Mouse (Mus musculus) forebrain, embryonic 16.5 days (tissue): Measurements from ENCODE around the gene Calhm1. TPM values are rescaled to one million over a fixed set of nuclear protein-coding genes. Genes with fewer than 3 reads are reported as not detected.

ENCODE experiments used
- ATAC-seq: fragments of 200-750 bp; cut with Nextera tagmentation; 2 replicates; pipeline ENCODE4 v1.8.0; 2017; ENCODE audit warnings: mild to moderate bottlenecking, moderate library complexity
- H3K27ac ChIP-seq: fragments of 300-500 bp; sonication (generic); 2 replicates; pipeline ENCODE4 v1.5.1; 2014; ENCODE audit warnings: low read length, control low read depth
- H3K27me3 ChIP-seq: fragments of 300-500 bp; sonication (generic); replicated peaks from 2 replicates; pipeline ENCODE4 v1.6.1; 2014; ENCODE audit warnings: low read length; ENCODE audit not compliant: control insufficient read depth, insufficient read depth
- H3K36me3 ChIP-seq: fragments of 300-500 bp; sonication (generic); 2 replicates; pipeline ENCODE4 v1.6.1; 2014; ENCODE audit not compliant: control insufficient read depth, insufficient read depth
- H3K4me1 ChIP-seq: fragments of 300-500 bp; sonication (generic); replicated peaks from 2 replicates; pipeline ENCODE4 v1.6.1; 2014; ENCODE audit warnings: low read length; ENCODE audit not compliant: control insufficient read depth, insufficient read depth
- H3K4me2 ChIP-seq: fragments of 300-500 bp; sonication (generic); 2 replicates; pipeline ENCODE4 v1.6.1; 2014; ENCODE audit warnings: mild to moderate bottlenecking, low read length, control low read depth
- H3K4me3 ChIP-seq: fragments of 300-500 bp; sonication (generic); replicated peaks from 2 replicates; pipeline ENCODE4 v1.5.1; 2014; ENCODE audit warnings: mild to moderate bottlenecking, low read length, control low read depth
- H3K9ac ChIP-seq: fragments of 300-500 bp; sonication (generic); replicated peaks from 2 replicates; pipeline ENCODE4 v1.6.1; 2014; ENCODE audit warnings: low read depth, low read length, control low read depth
- H3K9me3 ChIP-seq: fragments of 300-500 bp; sonication (generic); 2 replicates; pipeline ENCODE4 v1.6.1; 2016; ENCODE audit warnings: low read length; ENCODE audit not compliant: control insufficient read depth
- WGBS: fragments of 180-500 bp; shearing (Covaris S2); extraction: QIAGEN DNeasy Blood & Tissue Kit; methylation state at CpG from one replicate; pipeline ENCODE4 v1.1.7; 2014; 5-methylcytosine and 5-hydroxymethylcytosine counted together
- polyA plus RNA-seq: library from polyadenylated mRNA; unstranded; fragments of >200 nt; fragmentation: Nextera tagmentation; extraction: Ambion mirVana; gene quantifications from 2 replicates; pipeline ENCODE4 v1.2.1, GENCODE M21; 2015

Gene Calhm1
- polyA plus RNA-seq, 1 experiment from 2014 or later = not detected

GRCm38 (mm10) chr19:47128164-47128563 is 15.9 kb downstream of the Calhm1 start:
- Histone ChIP-seq H3K27me3 (no peaks in the 10 kb centered on the region), H3K36me3 (peaks cover 41% of the 10 kb centered on the region), H3K4me1 (no peaks in the 10 kb centered on the region), H3K4me3 (no peak overlapping the region), H3K9ac (no peak overlapping the region), H3K4me2 (no peak overlapping the region), H3K9me3 (no peaks in the 10 kb centered on the region), H3K27ac (no peak overlapping the region)
- 98% methylated on average over 10 of the region's 10 CpGs for WGBS
- ATAC-seq = no peak

DNA sequence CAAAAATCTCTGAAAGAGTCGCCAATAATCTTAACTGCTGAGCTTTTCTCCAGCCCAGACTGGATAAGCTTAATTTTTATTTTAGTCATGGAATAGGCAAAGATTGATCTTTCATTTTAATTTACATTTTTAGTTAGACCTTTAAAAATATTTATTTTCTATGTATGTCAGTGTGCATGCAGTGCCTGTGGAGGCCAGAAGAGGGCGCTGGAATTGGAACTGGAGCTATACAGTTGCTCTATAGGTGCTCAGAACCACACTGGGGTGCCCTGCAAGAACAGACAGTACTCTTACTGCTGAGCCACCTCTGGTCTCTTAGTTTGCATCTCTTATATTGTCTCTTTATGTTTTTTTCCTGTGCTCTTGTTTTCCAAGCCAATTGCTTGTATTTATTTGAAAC is 21.3 kb downstream of the Calhm1 start:
- peaks cover 18% of the 10 kb centered on the region for H3K36me3 ChIP-seq
- WGBS = 25% methylated on average over 2 of the region's 2 CpGs

GRCm38 (mm10) chr19:47121054-47121453 is 23.0 kb downstream of the Calhm1 start:
- Histone ChIP-seq H3K4me3 (no peak overlapping the region), H3K27me3 (no peaks in the 10 kb centered on the region), H3K9me3 (no peaks in the 10 kb centered on the region), H3K4me2 (no peak overlapping the region), H3K36me3 (peaks cover 16% of the 10 kb centered on the region), H3K27ac (no peak overlapping the region), H3K4me1 (no peaks in the 10 kb centered on the region), H3K9ac (no peak overlapping the region)
- ATAC-seq = no peak
- 39% methylated on average over 4 of the region's 4 CpGs for WGBS

More for the DNA sequence above, 21.3 kb downstream of the Calhm1 start:
- H3K9me3 ChIP-seq = no peaks in the 10 kb centered on the region
- H3K4me1 ChIP-seq = no peaks in the 10 kb centered on the region
- H3K4me3 ChIP-seq = no peak overlapping the region
- H3K27ac ChIP-seq = no peak overlapping the region
- ATAC-seq = no peak
- H3K4me2 ChIP-seq = no peak overlapping the region
- no peak overlapping the region for H3K9ac ChIP-seq
- H3K27me3 ChIP-seq = no peaks in the 10 kb centered on the region

DNA sequence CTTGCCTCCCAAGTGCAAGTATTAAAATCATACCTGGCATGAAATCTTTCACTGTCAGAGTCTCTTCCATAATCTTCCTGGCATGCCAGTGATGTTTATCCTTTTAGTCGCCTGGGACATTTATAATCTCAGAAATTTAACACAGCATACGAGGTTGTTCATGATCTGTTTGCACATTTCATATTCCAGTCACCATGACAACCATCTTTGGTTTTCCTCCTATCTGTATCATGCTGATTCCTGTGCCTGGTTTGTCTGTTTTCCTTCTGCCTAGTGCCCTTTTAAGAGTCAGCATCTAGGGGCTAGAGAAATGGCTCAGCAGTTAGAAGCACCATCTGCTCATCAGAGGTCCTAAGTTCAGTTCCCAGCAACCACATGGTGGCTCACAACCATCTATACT is 25.4 kb downstream of the Calhm1 start:
- Histone ChIP-seq H3K4me3 (no peak overlapping the region), H3K36me3 (peaks cover 22% of the 10 kb centered on the region), H3K9ac (no peak overlapping the region), H3K27me3 (no peaks in the 10 kb centered on the region), H3K4me2 (no peak overlapping the region), H3K27ac (no peak overlapping the region), H3K4me1 (no peaks in the 10 kb centered on the region), H3K9me3 (no peaks in the 10 kb centered on the region)
- 80% methylated on average over 2 of the region's 2 CpGs for WGBS
- no peak for ATAC-seq

GRCm38 (mm10) chr19:47104641-47105271 is 39.3 kb downstream of the Calhm1 start:
- 94% methylated on average over 9 of the region's 9 CpGs for WGBS
- Histone ChIP-seq H3K27ac (no peak overlapping the region), H3K27me3 (no peaks in the 10 kb centered on the region), H3K9me3 (no peaks in the 10 kb centered on the region), H3K36me3 (peaks cover 60% of the 10 kb centered on the region), H3K4me2 (no peak overlapping the region), H3K9ac (no peak overlapping the region), H3K4me1 (no peaks in the 10 kb centered on the region), H3K4me3 (no peak overlapping the region)
- no peak for ATAC-seq

DNA sequence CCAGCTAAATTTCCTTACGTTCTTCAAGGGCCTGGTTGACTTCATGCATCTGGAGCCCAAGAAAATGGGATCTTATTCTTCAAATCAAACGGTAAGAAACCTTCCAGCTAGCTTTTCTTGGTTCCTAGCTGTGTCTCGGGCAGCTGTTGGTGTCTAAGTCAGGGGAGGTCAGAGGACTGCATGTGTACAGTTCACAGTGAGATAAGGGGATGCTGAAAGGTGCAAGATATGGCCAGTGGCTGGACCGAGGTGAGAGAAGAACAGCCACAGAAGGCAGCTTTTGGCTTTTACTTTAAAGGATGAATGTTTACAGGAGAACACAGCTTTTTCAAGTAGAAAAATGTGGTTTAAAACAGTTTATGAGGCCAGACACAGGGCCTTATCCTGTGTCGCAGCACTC is 43.0 kb downstream of the Calhm1 start:
- Histone ChIP-seq H3K27ac (no peak overlapping the region), H3K4me3 (no peak overlapping the region), H3K27me3 (no peaks in the 10 kb centered on the region), H3K9me3 (no peaks in the 10 kb centered on the region), H3K36me3 (peaks cover 55% of the 10 kb centered on the region), H3K4me2 (no peak overlapping the region), H3K4me1 (no peaks in the 10 kb centered on the region), H3K9ac (no peak overlapping the region)
- no peak for ATAC-seq
- WGBS = 91% methylated on average over 5 of the region's 5 CpGs

Other genes starting within 250 kb of the Calhm1 start
- 272 and 295 TPM in 2 replicates for gene Ina, start 129.6 kb downstream of the Calhm1 start, polyA plus RNA-seq
- gene Nt5c2, start 129.1 kb downstream of the Calhm1 start, polyA plus RNA-seq = 76.8 and 81.4 TPM in 2 replicates
- 28.9 and 32.3 TPM in 2 replicates for gene Pcgf6, start 93.3 kb downstream of the Calhm1 start, polyA plus RNA-seq
- 5.8 and 6.0 TPM in 2 replicates for gene Taf5, start 76.5 kb downstream of the Calhm1 start, polyA plus RNA-seq
- gene Usmg5, start 53.6 kb downstream of the Calhm1 start, polyA plus RNA-seq = 1,159 and 1,247 TPM in 2 replicates
- gene Pdcd11, start 53.5 kb downstream of the Calhm1 start, polyA plus RNA-seq = 7.5 and 8.1 TPM in 2 replicates
- gene Calhm2, start 6.0 kb downstream of the Calhm1 start, polyA plus RNA-seq = 0.84 and 1.4 TPM in 2 replicates
- not detected in 2 replicates for gene Calhm3, start 13.5 kb upstream of the Calhm1 start, polyA plus RNA-seq
- gene Neurl1a, start 34.6 kb upstream of the Calhm1 start, polyA plus RNA-seq = 7.2 and 11.0 TPM in 2 replicates